Mouse (Mus musculus) kidney, postnatal 0 days (tissue): ENCODE measurements around the gene Kif16b. TPM values are rescaled to one million over a fixed set of nuclear protein-coding genes. Genes with fewer than 3 reads are reported as not detected.
A peak's percentile ranks its signal among the peaks of the same experiment; 100 is the strongest.

ENCODE experiments used
- ATAC-seq: fragments of 200-750 bp; cut with Nextera tagmentation; replicated peaks from 2 replicates; pipeline ENCODE4 v1.8.0; 2017; ENCODE audit warnings: low read depth, moderate number of reproducible peaks, moderate TSS enrichment, moderate library complexity; ENCODE audit not compliant: low FRiP score
- DNase-seq: peaks from one replicate; pipeline ENCODE4 v3.0.0-alpha.2; 2016; ENCODE audit warnings: low spot score
- H3K27ac ChIP-seq: fragments of 300-500 bp; sonication (generic); 2 replicates; pipeline ENCODE4 v1.5.1; 2014; ENCODE audit warnings: mild to moderate bottlenecking
- H3K27me3 ChIP-seq: fragments of 300-500 bp; sonication (generic); 2 replicates; pipeline ENCODE4 v1.6.1; 2014; ENCODE audit warnings: low read length, mixed read lengths; ENCODE audit not compliant: insufficient read depth
- H3K36me3 ChIP-seq: fragments of 300-500 bp; sonication (generic); 2 replicates; pipeline ENCODE4 v1.6.1; 2014; ENCODE audit warnings: low read length, mixed read lengths; ENCODE audit not compliant: insufficient read depth
- H3K4me1 ChIP-seq: fragments of 300-500 bp; sonication (generic); replicated peaks from 2 replicates; pipeline ENCODE4 v1.6.1; 2014; ENCODE audit warnings: antibody characterized with exemption, low read length, mixed read lengths; ENCODE audit not compliant: insufficient read depth
- H3K4me2 ChIP-seq: fragments of 300-500 bp; sonication (generic); 2 replicates; pipeline ENCODE4 v1.6.1; 2014; ENCODE audit warnings: mild to moderate bottlenecking, low read length, moderate library complexity, mixed read lengths
- H3K4me3 ChIP-seq: fragments of 300-500 bp; sonication (generic); replicated peaks from 2 replicates; pipeline ENCODE4 v1.5.1; 2014; ENCODE audit warnings: low read depth, low read length
- H3K9ac ChIP-seq: fragments of 300-500 bp; sonication (generic); 2 replicates; pipeline ENCODE4 v1.6.1; 2014; ENCODE audit warnings: low read depth, low read length
- H3K9me3 ChIP-seq: fragments of 300-500 bp; sonication (generic); replicated peaks from 2 replicates; pipeline ENCODE4 v1.6.1; 2016; ENCODE audit warnings: low read length, inconsistent platforms, mixed read lengths
- CTCF ChIP-seq: IDR thresholded peaks from 2 replicates; pipeline ENCODE4 v1.5.1; 2016; ENCODE audit warnings: antibody characterized with exemption, low read depth, mild to moderate bottlenecking, moderate library complexity
- WGBS: fragments of 180-500 bp; shearing (Covaris S2); extraction: QIAGEN DNeasy Blood & Tissue Kit; methylation state at CpG from one replicate; pipeline ENCODE4 v1.1.7; 2014; 5-methylcytosine and 5-hydroxymethylcytosine counted together
- polyA plus RNA-seq: library from polyadenylated mRNA; unstranded; fragments of >200 nt; fragmentation: Nextera tagmentation; extraction: Ambion mirVana; gene quantifications from 2 replicates; pipeline ENCODE4 v1.2.1, GENCODE M21; 2015

The Kif16b gene
- polyA plus RNA-seq, 1 experiment from 2014 or later: 18.9 TPM

GRCm38 (mm10) chr2:142884456-142884855 is 16.9 kb downstream of the Kif16b start:
- no peak overlapping the region for H3K27ac ChIP-seq
- peaks cover 35% of the 10 kb centered on the region for H3K4me1 ChIP-seq
- DNase-seq (no peak), ATAC-seq (no peak)
- H3K9me3 ChIP-seq: no peaks in the 10 kb centered on the region
- H3K36me3 ChIP-seq: no peaks in the 10 kb centered on the region
- 97% methylated on average over 4 of the region's 4 CpGs for WGBS
- no peak overlapping the region for H3K4me2 ChIP-seq
- no peak overlapping the region for H3K9ac ChIP-seq
- no peak for TF ChIP-seq CTCF
- no peak overlapping the region for H3K4me3 ChIP-seq
- H3K27me3 ChIP-seq: no peaks in the 10 kb centered on the region

- H3K27me3 ChIP-seq: no peaks in the 10 kb centered on the region
- 66% methylated on average over 7 of the region's 7 CpGs for WGBS
- peaks cover 39% of the 10 kb centered on the region for H3K4me1 ChIP-seq
- H3K9me3 ChIP-seq: no peaks in the 10 kb centered on the region
- ATAC-seq: no peak
- no peak overlapping the region for H3K4me3 ChIP-seq
- H3K36me3 ChIP-seq: no peaks in the 10 kb centered on the region
- no peak overlapping the region for H3K4me2 ChIP-seq
- H3K27ac ChIP-seq: peak overlapping the region; percentile 64
- DNase-seq: no peak
- no peak overlapping the region for H3K9ac ChIP-seq
- TF ChIP-seq CTCF: no peak
Measured at GRCm38 (mm10) chr2:142883625-142883994, 17.7 kb downstream of the Kif16b start.

GRCm38 (mm10) chr2:142882871-142883624 is 18.3 kb downstream of the Kif16b start:
- H3K9ac ChIP-seq: no peak overlapping the region
- H3K9me3 ChIP-seq: no peaks in the 10 kb centered on the region
- 0 out of 2 replicates have a peak, but pooled peaks have one; percentile 3 for TF ChIP-seq CTCF
- no peak overlapping the region for H3K4me2 ChIP-seq
- H3K27ac ChIP-seq: peak overlapping the region; percentile 64
- H3K4me1 ChIP-seq: peaks cover 39% of the 10 kb centered on the region
- WGBS: 47% methylated on average over 7 of the region's 7 CpGs
- ATAC-seq (peak; percentile 58), DNase-seq (peak; percentile 19)
- no peak overlapping the region for H3K4me3 ChIP-seq
- no peaks in the 10 kb centered on the region for H3K36me3 ChIP-seq
- H3K27me3 ChIP-seq: no peaks in the 10 kb centered on the region

GRCm38 (mm10) chr2:142882466-142882865 is 18.9 kb downstream of the Kif16b start:
- Histone ChIP-seq H3K27me3 (no peaks in the 10 kb centered on the region), H3K4me1 (peaks cover 39% of the 10 kb centered on the region), H3K9ac (no peak overlapping the region), H3K4me3 (no peak overlapping the region), H3K27ac (peak overlapping the region; percentile 64; the same call in 1 of the 2 replicates), H3K9me3 (no peaks in the 10 kb centered on the region), H3K36me3 (no peaks in the 10 kb centered on the region), H3K4me2 (no peak overlapping the region)
- TF ChIP-seq CTCF: no peak
- DNase-seq: no peak
- WGBS: 39% methylated on average over 2 of the region's 2 CpGs
- no peak for ATAC-seq

- H3K9me3 ChIP-seq: no peaks in the 10 kb centered on the region
- H3K9ac ChIP-seq: no peak overlapping the region
- H3K27me3 ChIP-seq: no peaks in the 10 kb centered on the region
- ATAC-seq (no peak), DNase-seq (peak; percentile 31)
- WGBS: 23% methylated on average over 4 of the region's 4 CpGs
- no peaks in the 10 kb centered on the region for H3K36me3 ChIP-seq
- no peak overlapping the region for H3K4me2 ChIP-seq
- no peak overlapping the region for H3K27ac ChIP-seq
- TF ChIP-seq CTCF: no peak
- H3K4me1 ChIP-seq: peaks cover 46% of the 10 kb centered on the region
- H3K4me3 ChIP-seq: no peak overlapping the region
Measured at GRCm38 (mm10) chr2:142881177-142881576, 20.2 kb downstream of the Kif16b start.

- Histone ChIP-seq H3K4me2 (no peak overlapping the region), H3K4me3 (no peak overlapping the region), H3K36me3 (no peaks in the 10 kb centered on the region), H3K9ac (no peak overlapping the region), H3K27ac (peak overlapping the region; percentile 76), H3K4me1 (peaks cover 46% of the 10 kb centered on the region), H3K27me3 (no peaks in the 10 kb centered on the region), H3K9me3 (no peaks in the 10 kb centered on the region)
- DNase-seq (peak; percentile 54), ATAC-seq (peak; percentile 73)
- WGBS: 39% methylated on average over 8 of the region's 8 CpGs
- no peak for TF ChIP-seq CTCF
Measured at GRCm38 (mm10) chr2:142879257-142879818, 22.0 kb downstream of the Kif16b start.
